Mouse (Mus musculus) hindbrain, embryonic 12.5 days (tissue): ENCODE measurements around the gene Gm17349. TPM values are rescaled to one million over a fixed set of nuclear protein-coding genes. Genes with fewer than 3 reads are reported as not detected.

Source experiments
- ATAC-seq: fragments of 200-750 bp; cut with Nextera tagmentation; 2 replicates; pipeline ENCODE4 v1.8.0; 2017; ENCODE audit warnings: moderate TSS enrichment; ENCODE audit not compliant: low FRiP score
- H3K27ac ChIP-seq: fragments of 300-500 bp; sonication (generic); 2 replicates; pipeline ENCODE4 v1.5.1; 2016; ENCODE audit warnings: mild to moderate bottlenecking
- H3K27me3 ChIP-seq: fragments of 300-500 bp; sonication (generic); 2 replicates; pipeline ENCODE4 v1.6.1; 2016; ENCODE audit warnings: mild to moderate bottlenecking
- H3K36me3 ChIP-seq: fragments of 300-500 bp; sonication (generic); 2 replicates; pipeline ENCODE4 v1.6.1; 2016; ENCODE audit warnings: mild to moderate bottlenecking
- H3K4me1 ChIP-seq: fragments of 300-500 bp; sonication (generic); 2 replicates; pipeline ENCODE4 v1.6.1; 2016
- H3K4me2 ChIP-seq: fragments of 300-500 bp; sonication (generic); replicated peaks from 2 replicates; pipeline ENCODE4 v1.6.1; 2016; ENCODE audit warnings: mild to moderate bottlenecking
- H3K4me3 ChIP-seq: fragments of 300-500 bp; sonication (generic); 2 replicates; pipeline ENCODE4 v1.5.1; 2016; ENCODE audit warnings: mild to moderate bottlenecking
- H3K9ac ChIP-seq: fragments of 300-500 bp; sonication (generic); 2 replicates; pipeline ENCODE4 v1.6.1; 2016; ENCODE audit warnings: mild to moderate bottlenecking, moderate library complexity
- H3K9me3 ChIP-seq: fragments of 300-500 bp; sonication (generic); replicated peaks from 2 replicates; pipeline ENCODE4 v1.6.1; 2016; ENCODE audit warnings: mild to moderate bottlenecking
- whole genome bisulfite sequencing: fragments of 180-500 bp; shearing (Covaris S2); methylation state at CpG from one replicate; pipeline ENCODE4 v1.1.7; 2016; 5-methylcytosine and 5-hydroxymethylcytosine counted together
- polyA plus RNA-seq: library from polyadenylated mRNA; unstranded; fragments of >200 nt; fragmentation: Nextera tagmentation; extraction: Ambion mirVana; gene quantifications from 2 replicates; pipeline ENCODE4 v1.2.1, GENCODE M21; 2016

Gm17349 gene
- polyA plus RNA-seq, 1 experiment from 2014 or later = not detected

DNA sequence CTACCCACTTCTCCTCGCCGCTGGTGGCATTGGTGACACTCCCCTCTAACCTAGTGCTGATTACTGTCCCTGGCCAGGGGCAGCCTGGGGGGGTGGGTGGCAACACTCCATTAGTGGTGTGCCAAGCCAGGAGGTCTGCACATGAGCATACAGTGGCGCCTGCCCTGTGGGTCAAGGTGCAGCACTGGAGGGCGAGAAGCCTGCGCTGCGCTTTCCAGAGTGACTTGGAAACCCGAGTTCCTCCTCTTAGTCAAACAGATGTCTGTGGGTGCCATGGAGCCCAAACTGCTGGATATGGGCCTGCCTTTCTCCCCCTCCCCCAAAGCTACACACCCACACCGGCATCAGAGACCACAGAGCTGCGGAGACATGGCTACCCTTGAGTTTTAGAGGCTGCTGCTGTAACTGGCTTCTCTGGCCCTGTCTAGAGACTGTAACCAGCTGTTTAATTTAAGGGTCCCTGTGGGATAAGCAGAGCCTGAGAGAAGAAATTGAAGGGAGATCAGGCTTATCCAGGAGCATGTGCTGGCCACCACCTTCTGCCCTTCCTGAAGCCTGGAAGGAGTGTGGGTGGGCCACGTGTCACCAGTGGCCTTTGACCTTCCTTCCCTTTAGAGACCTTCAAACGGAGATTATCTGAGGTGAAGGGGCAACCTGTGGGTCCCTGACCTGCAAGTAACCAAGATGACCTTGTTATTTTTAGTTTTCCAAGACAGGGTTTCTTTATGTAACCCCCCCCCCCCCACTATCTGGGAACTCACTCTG is 10.9 kb upstream of the Gm17349 start:
- no peak; the same call in 1 of the 2 replicates for ATAC-seq
- no peaks in the 10 kb centered on the region for H3K27me3 ChIP-seq
- H3K4me3 ChIP-seq = no peak overlapping the region
- H3K9me3 ChIP-seq = no peaks in the 10 kb centered on the region
- H3K9ac ChIP-seq = no peak overlapping the region
- H3K36me3 ChIP-seq = peaks cover 76% of the 10 kb centered on the region
- WGBS = 80% methylated on average over 11 of the region's 11 CpGs
- H3K4me1 ChIP-seq = peaks cover 23% of the 10 kb centered on the region
- no peak overlapping the region for H3K4me2 ChIP-seq
- H3K27ac ChIP-seq = peak overlapping the region; percentile 75

DNA sequence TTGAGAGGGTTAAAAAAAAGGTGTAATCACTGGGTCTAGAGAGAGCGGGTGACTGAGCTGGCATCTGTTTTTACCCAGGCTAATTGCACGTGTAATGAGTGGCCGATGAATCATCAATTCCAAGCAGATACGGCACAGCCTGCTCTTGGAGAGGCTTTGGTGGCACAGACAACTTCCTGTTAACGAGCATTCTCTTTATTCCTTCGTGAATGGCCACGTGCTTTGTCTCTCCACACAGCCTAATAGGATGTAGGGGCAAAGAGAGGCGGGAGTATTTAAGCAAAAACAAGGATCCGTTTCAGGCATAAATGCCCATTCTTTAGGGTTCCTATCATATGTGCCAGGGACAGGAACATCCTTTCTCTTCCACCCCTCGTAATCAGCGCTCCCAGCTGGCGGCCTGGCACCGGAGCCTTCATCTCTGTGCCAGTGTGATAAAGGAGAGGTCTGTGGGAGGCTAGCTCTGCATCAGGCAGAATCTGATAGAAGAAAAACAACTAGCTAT is 10.1 kb upstream of the Gm17349 start:
- H3K4me1 ChIP-seq = peaks cover 23% of the 10 kb centered on the region
- H3K27ac ChIP-seq = peak overlapping the region; percentile 75
- 74% methylated on average over 13 of the region's 13 CpGs for WGBS
- no peak overlapping the region for H3K4me3 ChIP-seq
- H3K36me3 ChIP-seq = peaks cover 79% of the 10 kb centered on the region
- ATAC-seq = no peak
- no peak overlapping the region for H3K9ac ChIP-seq
- H3K9me3 ChIP-seq = no peaks in the 10 kb centered on the region
- H3K27me3 ChIP-seq = no peaks in the 10 kb centered on the region
- H3K4me2 ChIP-seq = no peak overlapping the region

DNA sequence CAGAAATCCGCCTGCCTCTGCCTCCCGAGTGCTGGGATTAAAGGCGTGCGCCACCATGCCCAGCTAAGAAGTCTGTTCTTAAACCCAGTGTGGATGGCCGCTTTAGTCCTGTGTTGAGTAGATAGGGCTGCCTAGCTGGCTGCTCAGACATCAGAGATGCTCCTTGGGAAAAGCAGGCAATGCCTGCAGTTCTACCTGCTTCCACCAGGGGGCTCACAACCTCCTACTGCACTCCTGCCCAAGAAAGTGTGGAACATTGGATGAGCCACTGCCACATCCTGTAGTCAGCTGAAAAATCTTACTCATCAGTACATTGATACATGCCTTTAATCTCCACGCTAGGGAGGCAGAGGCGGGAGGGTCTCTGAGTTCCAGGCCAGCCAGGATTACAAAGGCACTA is 9.6 kb upstream of the Gm17349 start:
- Histone ChIP-seq H3K4me3 (no peak overlapping the region), H3K4me2 (no peak overlapping the region), H3K36me3 (peaks cover 79% of the 10 kb centered on the region), H3K27ac (peak overlapping the region; percentile 75; the same call in 1 of the 2 replicates), H3K4me1 (peaks cover 23% of the 10 kb centered on the region), H3K27me3 (no peaks in the 10 kb centered on the region), H3K9ac (no peak overlapping the region), H3K9me3 (no peaks in the 10 kb centered on the region)
- peak; percentile 15; the same call in 1 of the 2 replicates for ATAC-seq
- 54% methylated on average over 7 of the region's 7 CpGs for WGBS

DNA sequence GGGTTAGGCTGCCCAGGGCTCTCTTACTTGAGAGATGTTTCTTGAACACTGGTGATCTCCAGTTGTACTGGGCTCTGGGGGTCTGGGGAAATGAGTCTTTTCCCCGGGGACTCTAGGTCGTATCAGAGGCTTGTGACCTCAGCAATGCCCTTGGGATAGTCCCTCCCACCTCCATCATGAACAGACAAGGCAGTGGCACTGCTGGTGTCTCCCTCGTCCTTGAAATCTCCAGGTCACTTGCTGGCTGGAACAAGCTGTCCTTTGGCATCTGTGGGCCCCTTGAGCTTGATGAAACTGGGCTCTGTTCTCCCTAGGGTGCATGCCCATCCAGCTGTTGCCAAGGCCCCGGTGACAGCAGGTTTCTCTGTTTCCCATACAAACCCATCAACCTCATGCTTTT is 8.9 kb upstream of the Gm17349 start:
- 67% methylated on average over 4 of the region's 4 CpGs for WGBS
- Histone ChIP-seq H3K4me1 (peaks cover 23% of the 10 kb centered on the region), H3K9ac (no peak overlapping the region), H3K4me3 (no peak overlapping the region), H3K36me3 (peaks cover 83% of the 10 kb centered on the region), H3K9me3 (no peaks in the 10 kb centered on the region), H3K27me3 (no peaks in the 10 kb centered on the region), H3K27ac (peak overlapping the region; percentile 44), H3K4me2 (no peak overlapping the region)
- no peak for ATAC-seq

DNA sequence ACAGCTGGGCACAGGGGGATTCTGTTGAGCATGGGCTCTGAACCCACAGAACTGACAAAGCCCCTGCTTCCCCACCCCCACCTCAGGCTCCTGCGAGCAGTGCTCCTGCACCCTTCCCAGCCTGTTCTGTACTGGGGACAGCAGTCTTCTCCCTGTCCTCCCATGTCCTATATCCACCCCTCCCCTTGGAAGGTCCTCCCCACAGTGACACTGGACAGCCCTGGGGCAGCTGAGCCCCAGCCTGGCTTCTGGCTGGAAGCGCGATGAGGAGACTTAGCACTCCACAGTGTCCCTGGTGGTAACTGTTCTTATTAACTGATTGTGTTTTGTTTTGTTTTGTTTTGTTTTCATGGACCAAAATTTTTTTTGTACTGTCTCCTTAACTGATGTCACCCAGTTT is 8.3 kb upstream of the Gm17349 start:
- Histone ChIP-seq H3K9me3 (no peaks in the 10 kb centered on the region), H3K9ac (no peak overlapping the region), H3K4me2 (no peak overlapping the region), H3K27me3 (no peaks in the 10 kb centered on the region), H3K4me1 (peaks cover 23% of the 10 kb centered on the region), H3K36me3 (peaks cover 83% of the 10 kb centered on the region), H3K27ac (peak overlapping the region; percentile 44; the same call in 1 of the 2 replicates), H3K4me3 (no peak overlapping the region)
- ATAC-seq = no peak
- WGBS = 80% methylated on average over 3 of the region's 3 CpGs

DNA sequence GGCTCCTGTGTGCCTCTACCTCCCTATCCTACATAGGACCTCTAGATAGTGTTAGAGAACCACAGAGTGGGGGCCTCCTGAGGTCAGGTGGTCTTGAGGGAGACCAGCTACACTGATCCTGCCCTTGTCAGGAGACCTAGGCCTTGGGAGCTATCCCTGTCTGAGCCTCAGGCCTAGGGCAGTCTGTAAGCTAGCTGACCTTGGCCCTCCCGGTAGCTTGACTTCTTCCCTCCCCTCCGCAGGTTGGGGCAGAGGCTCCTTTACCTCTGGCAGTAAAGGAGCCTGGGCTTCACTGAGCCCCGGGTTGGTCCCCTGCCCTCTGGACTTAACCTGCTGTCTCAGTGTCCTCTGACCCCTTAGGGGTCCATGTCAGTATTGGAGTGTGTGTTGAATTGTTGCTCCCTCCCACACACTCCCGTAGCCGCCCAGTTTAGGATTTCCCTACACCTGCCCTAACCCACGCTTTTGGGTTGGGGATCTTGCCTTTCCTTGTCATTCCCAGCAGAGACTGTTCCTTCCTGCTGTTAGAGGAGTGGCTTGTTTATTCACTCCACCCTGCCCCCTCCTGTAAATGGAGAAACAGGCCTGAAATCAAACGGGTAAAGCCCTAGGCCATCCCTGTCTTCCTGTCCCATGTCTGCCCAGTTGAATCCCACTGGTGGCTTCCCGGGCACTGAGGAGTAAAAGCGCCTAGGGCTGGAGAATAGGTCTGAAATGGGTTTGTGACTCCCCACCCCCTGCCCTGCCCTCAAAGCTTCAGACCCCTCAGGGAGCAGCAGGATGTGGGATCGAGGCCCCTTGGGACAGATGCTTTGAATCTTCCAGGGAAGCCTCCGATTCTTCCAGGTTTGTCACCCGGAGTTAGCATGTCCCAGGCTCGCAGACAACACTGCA is 7.6 kb upstream of the Gm17349 start:
- Histone ChIP-seq H3K27ac (peak overlapping the region; percentile 44; the same call in 1 of the 2 replicates), H3K27me3 (no peaks in the 10 kb centered on the region), H3K36me3 (peaks cover 84% of the 10 kb centered on the region), H3K4me1 (peaks cover 23% of the 10 kb centered on the region), H3K4me3 (no peak overlapping the region), H3K4me2 (no peak overlapping the region), H3K9ac (no peak overlapping the region), H3K9me3 (no peaks in the 10 kb centered on the region)
- 71% methylated on average over 13 of the region's 13 CpGs for whole genome bisulfite sequencing
- no peak for ATAC-seq

DNA sequence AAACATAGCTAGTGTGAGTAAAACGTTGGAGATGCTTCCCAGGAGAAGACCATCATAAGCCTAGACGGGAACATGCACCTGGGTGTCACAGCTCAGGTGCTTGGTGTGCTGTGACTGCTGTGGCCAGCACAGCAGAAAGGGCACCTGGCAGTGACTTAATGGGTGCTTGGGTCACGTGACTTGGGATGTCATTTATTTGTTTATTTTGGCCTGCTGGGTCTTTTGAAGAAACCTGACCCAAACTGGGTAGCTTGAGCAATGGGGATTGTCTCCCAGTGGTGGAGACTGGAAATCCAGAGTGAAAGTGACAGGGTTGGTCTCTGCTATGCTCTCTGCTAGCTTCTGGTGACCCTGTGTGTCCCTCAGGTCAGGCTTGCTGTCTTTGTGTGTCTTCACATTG is 6.2 kb upstream of the Gm17349 start:
- Histone ChIP-seq H3K4me3 (no peak overlapping the region), H3K9me3 (no peaks in the 10 kb centered on the region), H3K4me2 (no peak overlapping the region), H3K27me3 (no peaks in the 10 kb centered on the region), H3K36me3 (peaks cover 93% of the 10 kb centered on the region), H3K9ac (peak overlapping the region; percentile 19; the same call in 1 of the 2 replicates), H3K27ac (no peak overlapping the region), H3K4me1 (peaks cover 17% of the 10 kb centered on the region)
- WGBS = 73% methylated on average over 3 of the region's 3 CpGs
- ATAC-seq = no peak

DNA sequence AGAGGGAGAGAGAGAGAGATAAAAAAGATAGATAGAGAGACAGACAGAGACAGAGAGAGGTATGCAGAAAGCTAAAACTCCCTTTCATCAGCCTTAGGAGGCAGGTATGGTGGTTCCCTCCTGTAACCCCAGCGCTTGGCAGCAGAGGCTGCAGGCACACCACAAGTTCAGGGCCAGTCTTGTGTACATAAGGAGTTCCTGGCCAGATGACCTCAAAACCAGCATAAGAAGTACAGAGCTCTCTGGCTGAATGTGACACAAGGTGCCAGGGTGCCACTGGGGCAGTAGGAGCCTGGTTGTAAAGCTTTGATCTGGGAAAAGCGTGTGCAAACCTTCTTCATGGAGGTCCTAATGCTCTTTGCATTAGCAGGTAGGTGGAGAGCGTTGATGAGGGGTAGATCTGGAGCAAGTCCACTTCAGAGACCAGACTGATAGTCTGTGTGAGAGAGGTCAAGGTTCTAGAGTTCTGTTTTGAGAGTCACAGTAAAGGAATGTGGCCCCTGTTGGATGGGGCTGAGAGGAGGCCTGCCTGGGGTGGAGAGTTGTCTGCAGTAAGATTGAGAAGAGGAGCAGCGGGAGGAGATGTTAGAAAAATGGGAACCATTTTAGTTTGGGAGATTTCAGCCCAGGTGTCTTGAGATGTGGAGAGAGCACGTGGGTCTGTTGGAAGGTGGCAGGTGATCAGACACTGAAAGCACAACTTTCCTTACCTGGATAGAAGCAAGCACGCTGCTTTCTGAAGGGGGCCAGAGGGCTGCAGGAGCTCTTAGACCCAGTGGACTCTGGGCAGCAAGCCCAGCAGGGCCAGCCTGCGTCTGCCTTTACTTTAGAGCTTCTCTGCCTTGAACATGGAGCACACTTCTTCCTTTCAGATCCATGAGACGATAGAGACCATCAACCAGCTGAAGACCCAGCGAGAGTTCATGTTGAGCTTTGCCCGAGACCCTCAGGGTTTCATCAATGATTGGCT is 5.2 kb upstream of the Gm17349 start:
- H3K36me3 ChIP-seq = peaks cover 94% of the 10 kb centered on the region
- no peak overlapping the region for H3K4me2 ChIP-seq
- no peaks in the 10 kb centered on the region for H3K27me3 ChIP-seq
- no peak overlapping the region for H3K4me3 ChIP-seq
- H3K4me1 ChIP-seq = peaks cover 11% of the 10 kb centered on the region
- H3K9me3 ChIP-seq = no peaks in the 10 kb centered on the region
- no peak overlapping the region for H3K9ac ChIP-seq
- no peak overlapping the region for H3K27ac ChIP-seq
- WGBS = 91% methylated on average over 10 of the region's 10 CpGs
- no peak for ATAC-seq

DNA sequence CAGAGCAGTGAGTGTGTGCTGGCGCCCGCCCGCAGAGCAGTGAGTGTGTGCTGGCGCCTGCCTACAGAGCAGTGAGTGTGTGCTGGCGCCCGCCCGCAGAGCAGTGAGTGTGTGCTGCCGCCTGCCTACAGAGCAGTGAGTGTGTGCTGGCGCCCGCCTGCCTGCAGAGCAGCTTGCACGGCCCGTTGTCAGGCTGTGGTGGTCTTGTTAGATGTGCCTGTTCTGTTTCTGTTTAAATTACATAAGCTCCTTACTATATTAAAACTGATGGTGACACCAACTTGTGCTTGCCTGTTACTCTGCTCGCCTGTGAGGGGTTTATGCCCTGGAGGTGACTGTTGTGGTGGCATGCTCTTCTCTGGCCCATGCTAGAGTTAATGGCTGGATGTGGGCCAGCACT is 2.9 kb upstream of the Gm17349 start:
- Histone ChIP-seq H3K36me3 (peaks cover 85% of the 10 kb centered on the region), H3K4me2 (no peak overlapping the region), H3K9me3 (no peaks in the 10 kb centered on the region), H3K9ac (no peak overlapping the region), H3K4me3 (no peak overlapping the region), H3K27me3 (no peaks in the 10 kb centered on the region), H3K27ac (no peak overlapping the region), H3K4me1 (peaks cover 24% of the 10 kb centered on the region)
- 98% methylated on average over 13 of the region's 13 CpGs for WGBS
- no peak for ATAC-seq

DNA sequence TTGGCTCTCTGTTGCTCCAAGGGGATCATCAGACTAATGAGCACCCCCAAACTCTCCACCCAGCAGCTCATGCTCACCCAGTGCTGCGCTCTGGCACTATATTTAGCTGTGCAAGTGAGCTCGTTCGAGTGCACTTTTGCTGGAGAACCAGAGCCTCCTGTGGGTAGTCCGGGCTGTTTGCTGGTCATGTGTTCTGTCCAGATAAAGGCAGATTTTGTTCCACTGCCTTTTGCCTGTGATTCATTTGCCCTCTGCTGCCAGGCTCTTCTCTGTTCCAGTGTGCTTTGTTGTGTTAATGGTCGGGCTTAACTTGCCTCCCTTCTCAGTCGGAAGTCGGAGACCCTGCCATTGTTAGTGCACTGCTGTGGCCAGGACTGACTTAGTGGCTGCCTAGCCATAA is 409 bp downstream of the Gm17349 start:
- Histone ChIP-seq H3K27me3 (no peaks in the 10 kb centered on the region), H3K36me3 (peaks cover 57% of the 10 kb centered on the region), H3K4me2 (peak overlapping the region; percentile 89), H3K4me3 (peak overlapping the region; percentile 85), H3K9ac (peak overlapping the region; percentile 95), H3K27ac (peak overlapping the region; percentile 99), H3K9me3 (no peaks in the 10 kb centered on the region), H3K4me1 (peaks cover 29% of the 10 kb centered on the region)
- ATAC-seq = no peak
- WGBS = 27% methylated on average over 7 of the region's 7 CpGs

DNA sequence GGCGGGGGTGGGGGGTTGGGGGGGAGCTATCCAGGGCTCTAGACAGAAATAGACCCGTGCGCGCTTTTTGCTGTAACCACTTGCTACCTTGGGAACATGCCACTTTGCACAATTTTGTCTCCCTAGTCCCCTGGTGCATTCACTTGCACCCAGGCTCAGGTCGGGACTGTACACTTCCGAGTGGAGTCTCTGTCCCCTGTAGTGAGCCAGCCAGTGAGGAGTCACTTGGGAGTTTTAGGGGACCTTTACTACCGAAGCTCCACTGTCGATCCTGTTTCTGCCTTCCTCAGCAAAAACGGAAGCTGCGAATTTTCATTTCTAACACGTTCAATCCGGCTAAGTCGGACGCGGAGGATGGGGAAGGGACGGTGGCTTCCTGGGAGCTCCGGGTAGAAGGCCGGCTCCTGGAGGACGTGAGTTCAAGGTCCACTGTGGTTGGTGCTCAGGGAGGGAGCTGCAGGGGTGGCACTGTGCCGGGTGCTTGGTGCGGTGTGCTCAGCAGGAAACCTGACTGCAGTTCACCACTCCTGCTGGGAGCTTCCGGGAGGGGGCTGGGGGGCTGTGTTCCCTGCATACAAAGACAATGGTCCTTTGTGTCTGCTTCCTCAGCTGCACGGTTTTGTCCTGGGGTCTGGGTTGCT is 1.1 kb downstream of the Gm17349 start:
- no peaks in the 10 kb centered on the region for H3K27me3 ChIP-seq
- H3K27ac ChIP-seq = peak overlapping the region; percentile 99
- peak overlapping the region; percentile 95 for H3K9ac ChIP-seq
- H3K4me1 ChIP-seq = peaks cover 29% of the 10 kb centered on the region
- WGBS = 19% methylated on average over 23 of the region's 23 CpGs
- no peaks in the 10 kb centered on the region for H3K9me3 ChIP-seq
- peaks cover 55% of the 10 kb centered on the region for H3K36me3 ChIP-seq
- H3K4me2 ChIP-seq = peak overlapping the region; percentile 89
- ATAC-seq = no peak
- peak overlapping the region; percentile 85 for H3K4me3 ChIP-seq
